Mouse (Mus musculus): ENCODE measurements at regions not wholly inside any gene's neighbourhood (a gene's known extent, or its start where the extent isn't known, plus 50 kb on each side); places are given as distances from the start of the nearest gene placed in this dataset.

DNA sequence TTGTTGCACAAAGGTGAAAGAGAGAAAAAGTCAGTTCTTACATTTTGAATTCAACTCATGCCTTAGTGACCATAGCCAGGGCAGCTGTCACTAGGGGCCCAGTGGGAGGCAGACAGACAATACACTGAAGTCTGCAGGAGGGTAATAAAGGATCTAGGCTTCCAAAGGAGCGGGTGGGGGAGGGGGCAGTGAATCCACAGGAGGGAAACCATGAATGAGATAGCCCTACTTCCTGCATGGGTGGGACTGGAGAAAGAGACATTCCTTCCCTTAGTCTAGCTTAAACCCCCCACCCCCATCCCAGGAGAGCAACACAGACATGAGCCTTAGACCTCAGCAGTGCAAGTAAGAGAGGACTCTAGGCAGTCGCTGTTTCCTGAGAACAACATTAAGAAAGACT lies 535.4 kb upstream of the Vstm2b start:
- Histone ChIP-seq H3K27ac (ENCODE audit: insufficient read depth, low read depth, low read length) (no peak overlapping the region), H3K27me3 (replicated peaks; ENCODE audit: control insufficient read depth, insufficient read depth, low read length) (no peaks in the 10 kb centered on the region), H3K4me3 (ENCODE audit: insufficient read depth, low read depth, low read length) (no peak overlapping the region), H3K4me1 (ENCODE audit: control insufficient read depth, insufficient read depth, low read length) (no peaks in the 10 kb centered on the region), H3K36me3 (ENCODE audit: control insufficient read depth, insufficient read depth, low read length) (no peaks in the 10 kb centered on the region)
- DNase-seq = no peak
- 37% methylated on average over 2 of the region's 2 CpGs for WGBS
- TF ChIP-seq CTCF (conservative IDR thresholded peaks at IDR 0.05; ENCODE audit: insufficient read depth, insufficient read length, low read depth, low read length) (no peak), POLR2A (IDR thresholded peaks at IDR 0.05; ENCODE audit: low read depth, low read length) (no peak)

DNA sequence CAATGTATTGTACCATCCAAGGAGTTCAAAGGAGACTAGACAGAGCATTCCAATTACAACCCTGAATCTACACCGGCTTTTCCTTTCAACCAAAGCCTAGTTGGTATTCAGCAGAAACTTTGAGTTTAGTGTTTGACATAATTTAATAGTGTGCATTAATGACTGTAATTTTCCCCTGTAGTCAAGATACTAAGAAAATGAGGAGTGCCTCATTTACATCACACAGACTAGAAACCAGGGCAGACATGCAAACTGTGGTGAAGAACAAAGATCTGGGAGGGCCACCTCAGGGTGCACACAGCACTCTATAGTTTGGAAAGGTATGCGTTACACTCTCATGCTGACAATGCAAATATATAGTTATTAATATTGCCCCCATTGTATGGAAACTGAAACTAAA lies 525.4 kb upstream of the Vstm2b start:
- Histone ChIP-seq H3K27ac (ENCODE audit: insufficient read depth, low read depth, low read length) (no peak overlapping the region), H3K36me3 (ENCODE audit: control insufficient read depth, insufficient read depth, low read length) (no peaks in the 10 kb centered on the region), H3K27me3 (replicated peaks; ENCODE audit: control insufficient read depth, insufficient read depth, low read length) (no peaks in the 10 kb centered on the region), H3K4me3 (ENCODE audit: insufficient read depth, low read depth, low read length) (no peak overlapping the region), H3K4me1 (ENCODE audit: control insufficient read depth, insufficient read depth, low read length) (no peaks in the 10 kb centered on the region)
- TF ChIP-seq CTCF (conservative IDR thresholded peaks at IDR 0.05; ENCODE audit: insufficient read depth, insufficient read length, low read depth, low read length) = no peak
- no peak for TF ChIP-seq POLR2A (IDR thresholded peaks at IDR 0.05; ENCODE audit: low read depth, low read length)
- 88% methylated on average over 2 of the region's 2 CpGs for WGBS
- DNase-seq = no peak

DNA sequence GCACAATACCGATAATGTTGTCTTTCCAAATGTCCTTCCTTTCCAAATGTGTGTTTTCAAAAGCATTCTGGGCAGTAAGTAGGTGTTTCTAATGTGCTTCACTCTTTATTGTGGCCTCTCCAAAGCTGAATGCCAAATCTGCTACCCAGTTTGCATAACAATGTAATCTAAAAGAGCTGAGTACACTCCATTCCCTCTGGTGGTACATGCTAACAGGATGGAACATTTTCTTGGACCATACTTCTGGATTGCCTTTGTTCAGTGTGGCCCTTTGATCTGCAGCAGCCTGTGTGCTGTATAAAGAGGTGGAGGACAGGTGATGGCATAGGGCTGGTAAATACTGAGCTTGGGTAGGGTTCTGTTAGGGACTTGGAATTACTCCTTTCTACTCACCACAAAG lies 520.3 kb upstream of the Vstm2b start:
- WGBS = 94% methylated on average over 1 of the region's 1 CpGs
- Histone ChIP-seq H3K4me1 (ENCODE audit: control insufficient read depth, insufficient read depth, low read length) (no peaks in the 10 kb centered on the region), H3K4me3 (ENCODE audit: insufficient read depth, low read depth, low read length) (no peak overlapping the region), H3K27ac (ENCODE audit: insufficient read depth, low read depth, low read length) (no peak overlapping the region), H3K27me3 (replicated peaks; ENCODE audit: control insufficient read depth, insufficient read depth, low read length) (no peaks in the 10 kb centered on the region), H3K36me3 (ENCODE audit: control insufficient read depth, insufficient read depth, low read length) (no peaks in the 10 kb centered on the region)
- no peak for DNase-seq
- TF ChIP-seq POLR2A (IDR thresholded peaks at IDR 0.05; ENCODE audit: low read depth, low read length) (no peak), CTCF (conservative IDR thresholded peaks at IDR 0.05; ENCODE audit: insufficient read depth, insufficient read length, low read depth, low read length) (no peak)

DNA sequence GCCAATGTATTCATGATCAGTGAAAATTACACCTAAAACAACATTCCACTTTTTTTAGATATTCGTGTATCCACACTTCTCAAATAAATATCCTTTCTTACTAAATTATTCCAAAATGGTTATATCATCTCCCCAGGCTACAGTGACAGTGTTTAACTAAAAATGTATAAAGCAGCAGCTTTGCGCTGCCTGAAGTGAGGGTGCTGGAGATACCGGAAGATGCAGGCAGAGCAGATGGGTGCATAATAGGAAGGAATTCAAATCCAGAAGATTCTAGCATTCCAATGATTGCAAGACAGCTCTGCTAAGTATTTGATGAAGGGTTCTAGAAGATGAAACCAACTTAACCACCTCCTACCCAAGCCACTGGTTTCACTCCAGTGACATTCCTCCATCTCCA lies 516.9 kb upstream of the Vstm2b start:
- 83% methylated on average over 3 of the region's 3 CpGs for WGBS
- no peak for DNase-seq
- no peak overlapping the region for H3K4me3 ChIP-seq (ENCODE audit: insufficient read depth, low read depth, low read length)
- no peaks in the 10 kb centered on the region for H3K36me3 ChIP-seq (ENCODE audit: control insufficient read depth, insufficient read depth, low read length)
- no peak overlapping the region for H3K27ac ChIP-seq (ENCODE audit: insufficient read depth, low read depth, low read length)
- H3K4me1 ChIP-seq (ENCODE audit: control insufficient read depth, insufficient read depth, low read length) = no peaks in the 10 kb centered on the region
- H3K27me3 ChIP-seq (replicated peaks; ENCODE audit: control insufficient read depth, insufficient read depth, low read length) = no peaks in the 10 kb centered on the region
- TF ChIP-seq POLR2A (IDR thresholded peaks at IDR 0.05; ENCODE audit: low read depth, low read length) (no peak), CTCF (conservative IDR thresholded peaks at IDR 0.05; ENCODE audit: insufficient read depth, insufficient read length, low read depth, low read length) (no peak)

DNA sequence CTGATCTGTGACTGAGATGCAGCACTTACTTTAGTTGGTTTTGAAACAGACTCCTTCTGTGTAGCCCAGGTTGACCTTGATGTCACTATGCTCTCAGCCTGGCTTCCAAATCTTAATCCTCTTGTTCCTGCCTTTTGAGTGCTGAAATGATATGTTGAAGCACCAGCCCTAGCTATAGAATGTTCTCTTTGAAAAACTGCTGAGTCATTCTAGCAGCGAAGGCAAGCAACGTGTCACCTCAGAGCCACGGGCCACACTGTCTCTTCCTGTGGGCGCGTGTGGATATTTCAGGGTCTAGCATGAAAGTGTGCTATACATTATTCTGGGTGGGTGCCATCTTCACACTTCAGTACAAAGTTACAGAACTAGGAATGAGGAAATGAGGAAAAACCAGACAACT lies 510.0 kb upstream of the Vstm2b start:
- Histone ChIP-seq H3K27ac (ENCODE audit: insufficient read depth, low read depth, low read length) (no peak overlapping the region), H3K4me3 (ENCODE audit: insufficient read depth, low read depth, low read length) (no peak overlapping the region), H3K36me3 (ENCODE audit: control insufficient read depth, insufficient read depth, low read length) (no peaks in the 10 kb centered on the region), H3K4me1 (ENCODE audit: control insufficient read depth, insufficient read depth, low read length) (no peaks in the 10 kb centered on the region), H3K27me3 (replicated peaks; ENCODE audit: control insufficient read depth, insufficient read depth, low read length) (no peaks in the 10 kb centered on the region)
- TF ChIP-seq CTCF (conservative IDR thresholded peaks at IDR 0.05; ENCODE audit: insufficient read depth, insufficient read length, low read depth, low read length) = no peak
- TF ChIP-seq POLR2A (IDR thresholded peaks at IDR 0.05; ENCODE audit: low read depth, low read length) = no peak
- DNase-seq = no peak
- 88% methylated on average over 5 of the region's 5 CpGs for WGBS

DNA sequence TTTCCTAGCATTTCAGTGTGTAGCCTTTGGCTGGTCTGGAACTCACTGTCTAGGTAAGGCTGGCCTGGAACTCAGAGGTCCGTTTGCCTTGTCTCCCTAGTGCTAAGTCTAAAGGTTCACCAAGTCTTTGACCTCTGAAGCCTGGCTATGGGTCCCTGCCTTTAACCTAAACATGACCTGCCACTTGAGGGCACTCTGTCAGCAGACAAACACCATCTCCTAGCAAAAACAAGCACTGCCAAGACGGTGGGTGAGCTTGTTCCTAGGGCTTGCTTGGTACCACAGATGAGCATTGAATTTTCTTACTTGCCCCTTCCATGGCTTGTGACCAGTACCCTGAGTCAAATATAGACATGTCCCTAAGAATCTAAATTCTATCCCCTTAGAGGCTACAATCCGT lies 508.3 kb upstream of the Vstm2b start:
- WGBS = 49% methylated on average over 3 of the region's 3 CpGs
- H3K27ac ChIP-seq (ENCODE audit: insufficient read depth, low read depth, low read length) = no peak overlapping the region
- H3K36me3 ChIP-seq (ENCODE audit: control insufficient read depth, insufficient read depth, low read length) = no peaks in the 10 kb centered on the region
- TF ChIP-seq POLR2A (IDR thresholded peaks at IDR 0.05; ENCODE audit: low read depth, low read length) = no peak
- DNase-seq = peak; percentile 7
- H3K27me3 ChIP-seq (replicated peaks; ENCODE audit: control insufficient read depth, insufficient read depth, low read length) = no peaks in the 10 kb centered on the region
- no peak overlapping the region for H3K4me3 ChIP-seq (ENCODE audit: insufficient read depth, low read depth, low read length)
- H3K4me1 ChIP-seq (ENCODE audit: control insufficient read depth, insufficient read depth, low read length) = no peaks in the 10 kb centered on the region

DNA sequence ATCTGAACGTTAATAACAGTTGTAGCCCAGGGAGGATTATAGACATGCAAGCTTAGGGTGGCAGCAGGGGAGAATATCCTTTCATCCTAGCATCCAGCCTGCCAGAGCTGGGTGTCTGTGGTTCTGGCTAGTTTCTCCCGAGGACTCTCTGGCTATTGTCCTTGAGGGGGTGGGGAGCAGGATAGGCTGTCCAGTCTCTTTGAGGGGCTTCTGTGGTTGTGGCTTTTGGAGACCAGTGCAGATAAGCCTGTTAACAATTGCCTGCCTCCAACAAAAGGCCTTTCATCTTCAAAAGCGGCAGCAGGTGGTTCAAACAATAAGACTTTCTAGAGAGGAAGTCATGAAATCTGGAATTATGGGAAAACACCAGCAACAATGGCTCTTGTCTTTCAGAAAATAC lies 507.2 kb upstream of the Vstm2b start:
- H3K27me3 ChIP-seq (replicated peaks; ENCODE audit: control insufficient read depth, insufficient read depth, low read length) = no peaks in the 10 kb centered on the region
- no peaks in the 10 kb centered on the region for H3K4me1 ChIP-seq (ENCODE audit: control insufficient read depth, insufficient read depth, low read length)
- no peak for DNase-seq
- H3K36me3 ChIP-seq (ENCODE audit: control insufficient read depth, insufficient read depth, low read length) = no peaks in the 10 kb centered on the region
- H3K4me3 ChIP-seq (ENCODE audit: insufficient read depth, low read depth, low read length) = no peak overlapping the region
- H3K27ac ChIP-seq (ENCODE audit: insufficient read depth, low read depth, low read length) = no peak overlapping the region
- TF ChIP-seq POLR2A (IDR thresholded peaks at IDR 0.05; ENCODE audit: low read depth, low read length) (no peak), CTCF (conservative IDR thresholded peaks at IDR 0.05; ENCODE audit: insufficient read depth, insufficient read length, low read depth, low read length) (no peak)
- 34% methylated on average over 3 of the region's 3 CpGs for WGBS

DNA sequence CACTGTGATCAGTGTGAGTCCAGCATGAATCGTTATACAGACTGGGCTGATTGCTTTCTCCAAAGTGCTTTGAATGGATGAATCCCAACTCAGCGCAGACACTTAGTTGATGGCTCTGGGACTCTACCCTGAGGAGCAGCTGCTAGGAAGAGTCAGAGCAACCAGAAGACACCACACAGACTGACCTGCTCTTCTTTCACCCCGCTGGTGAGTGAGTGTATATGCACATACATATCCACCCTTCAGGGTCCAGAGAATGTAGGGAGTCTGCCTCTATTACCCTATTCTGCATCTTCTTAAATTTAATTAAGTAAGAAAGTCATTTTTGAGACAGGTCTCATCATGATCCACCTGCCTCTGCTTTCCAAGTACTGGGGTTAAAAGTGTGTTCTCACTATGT lies 506.5 kb upstream of the Vstm2b start:
- TF ChIP-seq POLR2A (IDR thresholded peaks at IDR 0.05; ENCODE audit: low read depth, low read length) = no peak
- TF ChIP-seq CTCF (conservative IDR thresholded peaks at IDR 0.05; ENCODE audit: insufficient read depth, insufficient read length, low read depth, low read length) = no peak
- no peaks in the 10 kb centered on the region for H3K4me1 ChIP-seq (ENCODE audit: control insufficient read depth, insufficient read depth, low read length)
- H3K4me3 ChIP-seq (ENCODE audit: insufficient read depth, low read depth, low read length) = no peak overlapping the region
- 71% methylated on average over 3 of the region's 3 CpGs for WGBS
- H3K27ac ChIP-seq (ENCODE audit: insufficient read depth, low read depth, low read length) = no peak overlapping the region
- no peaks in the 10 kb centered on the region for H3K27me3 ChIP-seq (replicated peaks; ENCODE audit: control insufficient read depth, insufficient read depth, low read length)
- DNase-seq = no peak
- H3K36me3 ChIP-seq (ENCODE audit: control insufficient read depth, insufficient read depth, low read length) = no peaks in the 10 kb centered on the region
